Mouse (Mus musculus) spleen, embryonic (tissue): ENCODE measurements around the gene Flvcr2.
"Not testable (repeated sequence)": the region's sequence is repeated elsewhere in the genome, so short reads cannot be mapped to it uniquely, and the experiment has no call there.

Source experiments
- CTCF ChIA-PET: fragments of 350-600 bp; sonication (Branson Sonifier 250); formaldehyde crosslinking; loops from one replicate; lab custom pipeline; 2022; lab: Charles Lee

The Flvcr2 gene

GRCm38 (mm10) chr12:85745827-85746695, at the start of gene Flvcr2:
Gene Flvcr2, plus strand, starts transcription at chr12:85746539.
- CTCF ChIA-PET: no interaction called here

GRCm38 (mm10) chr12:85698179-85698578, 48.2 kb upstream of the Flvcr2 start:
- CTCF ChIA-PET: not testable (repeated sequence)

- CTCF ChIA-PET: interaction anchor here (0.6 kb wide), 1 partner anchor 15 kb away, joined by 13 read pairs; no protein-coding TSS in a partner anchor
Observed at GRCm38 (mm10) chr12:85700191-85700841, 46.0 kb upstream of the Flvcr2 start.

- CTCF ChIA-PET: no interaction called here
Observed at GRCm38 (mm10) chr12:85700842-85701223, 45.5 kb upstream of the Flvcr2 start.

GRCm38 (mm10) chr12:85702166-85703055, 43.9 kb upstream of the Flvcr2 start:
- CTCF ChIA-PET: no interaction called here

- CTCF ChIA-PET: no interaction called here
Observed at GRCm38 (mm10) chr12:85703507-85703906, 42.8 kb upstream of the Flvcr2 start.

DNA sequence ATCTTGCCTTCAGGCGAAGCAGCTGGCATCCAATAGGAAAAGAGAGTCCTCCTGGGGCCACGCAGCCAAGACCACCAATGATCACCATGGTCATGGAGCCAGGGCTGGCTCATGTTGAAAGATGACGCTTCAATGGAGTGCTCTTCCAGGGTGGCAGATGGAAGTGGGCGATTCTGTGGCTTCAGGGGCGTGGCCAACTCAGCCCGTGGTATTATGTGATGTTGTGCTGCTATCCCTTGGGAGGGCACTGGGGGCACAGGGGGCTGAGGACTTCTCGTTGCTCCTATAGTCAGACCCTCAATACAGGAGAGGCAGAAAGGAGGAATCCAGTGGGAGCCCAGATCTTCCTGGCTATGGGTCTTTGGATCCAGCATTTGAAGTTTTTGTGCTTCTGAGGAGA, 41.8 kb upstream of the Flvcr2 start:
- CTCF ChIA-PET: interaction anchor here (0.5 kb wide), 1 partner anchor 212 kb away, joined by 4 read pairs; no protein-coding TSS in a partner anchor

DNA sequence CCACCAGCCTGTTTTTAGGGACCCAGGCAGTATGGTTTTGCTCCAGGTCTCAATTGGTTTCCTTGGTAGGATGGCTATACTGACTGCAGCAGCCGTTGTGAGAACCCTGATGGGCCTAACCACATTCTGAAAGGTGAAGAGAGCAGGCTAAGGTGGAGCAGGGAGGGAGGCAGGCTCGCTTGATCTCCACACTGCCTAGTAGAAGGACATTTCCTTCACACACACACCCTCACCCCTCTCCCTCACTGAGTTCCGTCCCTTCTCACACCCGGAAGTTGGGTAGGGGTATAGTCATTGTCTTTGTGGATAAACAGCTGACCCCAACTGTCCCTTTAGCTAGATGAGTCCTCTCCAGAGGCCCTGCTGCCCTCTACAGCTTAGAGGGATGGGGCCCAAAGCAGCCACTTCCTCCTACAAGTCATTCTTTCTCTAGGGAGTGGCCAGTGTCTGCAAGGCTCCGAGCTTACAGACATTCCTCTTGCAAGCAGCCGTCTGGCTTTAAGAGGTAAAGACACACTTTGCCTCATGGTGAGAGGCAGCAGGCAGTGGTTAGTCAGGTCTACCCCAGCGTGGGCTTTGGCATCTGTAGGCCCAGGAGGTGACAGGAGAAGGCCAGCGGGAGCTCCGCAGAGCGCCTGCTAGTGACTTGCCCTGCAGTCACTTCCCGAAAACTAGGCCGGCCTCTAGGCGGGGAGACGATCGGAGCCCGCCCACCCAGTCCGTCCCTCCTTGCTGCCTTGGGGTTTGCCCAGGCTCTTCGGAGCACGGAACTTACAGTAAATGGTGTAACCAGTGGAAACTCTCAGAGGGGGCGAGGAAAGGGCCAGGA, 41.1 kb upstream of the Flvcr2 start:
- CTCF ChIA-PET: interaction anchor here (0.6 kb wide), 1 partner anchor 1020 kb away, joined by 7 read pairs; no protein-coding TSS in a partner anchor

DNA sequence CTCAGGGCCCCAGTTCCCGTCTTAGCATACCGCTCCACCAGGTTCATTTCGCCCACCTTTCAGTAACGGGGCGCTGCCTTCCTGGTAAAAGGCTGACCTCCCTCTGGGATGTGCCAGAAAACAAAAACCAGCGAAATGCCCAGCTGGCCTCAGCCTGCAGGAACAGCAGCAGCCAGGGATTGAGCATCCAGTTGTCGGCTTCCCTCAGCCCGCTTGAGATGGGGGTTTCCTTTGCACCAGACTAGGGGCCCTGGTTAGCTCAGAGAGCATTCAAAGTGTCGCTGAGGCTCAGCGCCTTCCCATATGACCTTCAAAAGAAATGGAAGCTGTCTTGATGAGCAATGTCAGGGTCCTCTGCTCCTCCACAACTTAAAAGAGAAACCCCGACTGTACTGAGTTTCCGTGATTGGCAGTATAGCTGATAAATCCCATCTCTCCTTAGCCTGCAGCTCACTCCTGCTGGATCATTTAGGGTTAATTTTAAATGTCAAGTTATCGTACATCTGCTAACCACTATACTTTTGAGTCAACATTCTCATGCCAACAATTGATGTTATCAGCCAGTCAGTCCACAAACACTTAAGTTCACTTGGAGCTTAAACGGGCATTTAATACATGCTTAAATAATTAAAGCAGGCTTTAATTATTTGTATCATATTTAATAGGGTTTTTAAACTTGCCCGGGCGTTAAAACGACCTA, 40.4 kb upstream of the Flvcr2 start:
- CTCF ChIA-PET: interaction anchor here (0.6 to 0.7 kb wide), 2 partner anchors 192 to 1020 kb away, joined by 3 to 7 read pairs; no protein-coding TSS in a partner anchor

DNA sequence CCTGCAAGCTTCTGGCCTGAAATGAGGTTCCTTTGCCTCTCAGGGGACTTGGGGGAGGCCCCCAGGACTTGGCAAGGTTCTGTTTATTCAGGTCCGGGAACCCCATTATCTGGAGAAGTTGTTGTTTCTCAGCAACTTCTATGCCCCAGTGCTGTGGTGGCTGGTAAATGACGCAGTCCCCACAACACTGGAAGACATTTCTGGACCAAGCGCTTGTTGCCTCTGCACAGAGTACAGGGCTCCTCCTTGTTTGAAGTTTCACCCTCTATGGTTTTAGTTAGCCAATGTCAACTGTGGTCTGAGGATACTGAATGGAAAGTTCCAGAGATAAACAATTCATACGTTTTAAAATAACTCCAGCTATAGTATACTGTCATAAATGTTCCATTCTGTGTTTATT, 39.4 kb upstream of the Flvcr2 start:
- CTCF ChIA-PET: interaction anchor here (0.6 kb wide), 1 partner anchor 69 kb away, joined by 4 read pairs; no protein-coding TSS in a partner anchor

GRCm38 (mm10) chr12:85707391-85707790, 38.9 kb upstream of the Flvcr2 start:
- CTCF ChIA-PET: no interaction called here

DNA sequence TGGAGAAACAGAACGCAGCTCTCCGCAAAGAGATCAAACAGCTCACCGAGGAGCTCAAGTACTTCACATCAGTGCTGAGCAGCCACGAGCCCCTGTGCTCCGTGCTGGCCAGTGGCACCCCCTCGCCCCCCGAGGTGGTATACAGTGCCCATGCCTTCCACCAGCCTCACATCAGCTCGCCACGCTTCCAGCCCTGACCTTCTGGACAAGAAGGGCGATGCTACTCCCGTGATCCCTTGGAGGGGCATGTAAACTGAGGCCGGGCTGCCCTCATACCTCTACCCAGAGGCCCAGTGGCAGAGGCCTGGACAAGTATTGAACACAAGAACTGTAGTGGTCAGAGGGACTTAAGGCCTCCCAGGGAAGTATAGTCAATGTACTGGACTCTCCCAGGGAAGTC, 37.8 kb upstream of the Flvcr2 start:
- CTCF ChIA-PET: no interaction called here

- CTCF ChIA-PET: no interaction called here
Observed at GRCm38 (mm10) chr12:85710695-85711094, 35.6 kb upstream of the Flvcr2 start.

- CTCF ChIA-PET: no interaction called here
Observed at GRCm38 (mm10) chr12:85712587-85712986, 33.8 kb upstream of the Flvcr2 start.

- CTCF ChIA-PET: interaction anchor here (0.7 to 1.0 kb wide), 2 partner anchors 15 to 50 kb away, joined by 3 to 4 read pairs; no protein-coding TSS in a partner anchor
Observed at GRCm38 (mm10) chr12:85714126-85714525, 32.2 kb upstream of the Flvcr2 start.

DNA sequence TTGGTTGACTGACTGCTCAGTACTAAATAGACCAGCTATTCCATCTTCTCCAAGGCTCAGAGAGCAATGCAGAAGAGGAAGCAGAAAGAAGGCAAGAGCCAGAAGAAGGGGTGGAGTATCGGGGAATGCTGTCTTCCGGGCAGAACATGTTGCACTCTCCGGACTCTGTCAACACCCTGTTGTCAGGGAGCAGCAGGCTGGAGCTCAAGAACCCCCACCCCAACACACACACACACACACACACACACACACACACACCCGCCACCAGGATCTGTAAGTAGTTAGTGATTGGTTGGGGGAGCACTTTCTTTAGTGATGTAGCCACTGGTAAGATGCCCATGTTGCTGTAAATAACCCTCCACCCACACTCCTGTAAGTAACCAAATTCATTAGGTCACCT, 21.0 kb upstream of the Flvcr2 start:
- CTCF ChIA-PET: no interaction called here

DNA sequence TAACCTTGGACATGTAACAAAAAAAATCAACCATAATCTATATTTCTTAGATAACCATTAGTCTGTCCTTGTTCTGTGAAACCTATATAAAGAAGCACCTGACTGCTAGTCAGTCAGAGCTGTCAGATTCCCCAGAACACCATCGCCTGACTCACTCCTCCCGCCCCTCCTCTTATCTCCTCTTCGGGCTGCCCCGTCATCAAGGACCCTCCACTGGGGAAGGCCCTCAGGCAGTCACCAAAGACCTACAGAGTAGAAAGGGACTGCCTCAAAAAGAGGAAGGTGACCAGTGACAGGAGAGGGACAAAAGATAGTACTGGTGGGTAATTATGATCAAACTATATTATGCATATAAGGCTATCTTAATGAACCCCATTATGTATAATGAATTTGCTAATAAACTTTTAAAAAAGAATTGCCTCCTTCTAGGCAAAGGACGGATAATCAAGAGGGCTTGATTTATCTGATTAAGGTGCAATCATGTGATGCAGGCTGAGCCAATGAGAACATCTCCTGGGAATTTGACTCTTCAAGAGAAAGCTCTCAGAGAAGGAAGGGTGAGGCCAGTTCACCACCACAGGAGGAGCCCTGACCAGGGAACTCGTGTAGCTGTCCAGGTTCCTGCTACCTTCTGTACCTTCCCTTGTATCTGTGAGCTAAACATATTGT, 19.5 kb upstream of the Flvcr2 start:
- CTCF ChIA-PET: no interaction called here

DNA sequence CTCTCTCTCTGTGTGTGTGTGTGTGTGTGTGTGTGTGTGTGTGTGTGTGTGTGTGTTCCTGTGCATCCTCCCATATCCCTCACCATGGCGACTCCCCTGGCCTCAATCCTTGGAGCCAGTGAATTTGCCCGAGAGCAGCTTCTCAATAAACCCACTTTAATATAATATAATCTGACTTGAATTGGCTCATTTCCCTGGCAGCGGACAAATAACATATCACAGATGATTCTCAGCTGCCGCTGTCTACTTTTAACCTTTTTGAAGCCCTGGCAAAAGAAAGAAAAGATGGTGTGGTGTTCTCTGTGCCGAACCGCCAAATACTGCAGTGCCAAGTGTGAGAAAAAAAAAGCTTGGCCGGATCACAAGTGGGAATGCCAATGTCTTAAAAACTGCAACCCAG, 18.2 kb upstream of the Flvcr2 start:
- CTCF ChIA-PET: interaction anchor here (0.6 to 0.7 kb wide), 2 partner anchors 27 to 456 kb away, joined by 5 read pairs; no protein-coding TSS in a partner anchor
